Mouse (Mus musculus) bone marrow macrophage, adult 2 months (primary cell): ENCODE results near the gene Cadm4.

Experiments
- CTCF ChIP-seq: IDR thresholded peaks from 2 replicates; pipeline ENCODE4 v1.5.1; 2012; ENCODE audit warnings: low read depth, mild to moderate bottlenecking, low read length, moderate library complexity
- POLR2A ChIP-seq: IDR thresholded peaks from 2 replicates; pipeline ENCODE4 v1.6.1; 2012; ENCODE audit warnings: mild to moderate bottlenecking, low read depth, low read length, borderline replicate concordance

DNA sequence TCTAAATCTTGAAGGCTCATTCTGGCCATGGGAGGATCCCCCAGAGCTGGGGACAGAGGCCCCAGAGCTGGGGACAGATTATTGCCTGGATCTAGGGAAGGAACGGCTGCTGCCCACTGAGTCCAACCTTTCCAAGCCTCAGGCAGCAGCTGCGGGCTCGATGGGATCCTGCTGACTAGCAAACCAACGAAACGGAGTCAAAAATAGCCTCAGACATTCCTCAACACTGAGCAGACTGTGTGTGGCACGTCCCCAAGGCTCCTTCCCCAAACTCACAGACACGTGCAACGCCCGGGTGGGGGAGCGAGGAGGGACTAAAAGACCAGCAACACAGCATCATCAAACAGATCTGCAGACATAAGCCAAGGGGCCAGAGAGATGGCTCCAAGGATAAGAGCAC is 43.8 kb upstream of the Cadm4 start:
- TF ChIP-seq CTCF (no peak), POLR2A (no peak)
